Mouse (Mus musculus) Patski (cell line): ENCODE measurements at regions not wholly inside any gene's neighbourhood (a gene's known extent, or its start where the extent isn't known, plus 50 kb on each side); places are given as distances from the start of the nearest gene placed in this dataset.
A peak's percentile ranks its signal among the peaks of the same experiment; 100 is the strongest.

Experiments used
- ATAC-seq: fragments of 100-300 bp; one replicate; pipeline ENCODE4 v1.8.0; 2021
- CTCF ChIA-PET: fragments of 350-600 bp; sonication (Branson Sonifier 250); formaldehyde crosslinking; loops from one replicate; lab custom pipeline; 2022; ENCODE audit warnings: inconsistent platforms; lab: Charles Lee
- POLR2A ChIA-PET: fragments of 350-600 bp; sonication (Branson Sonifier 250); formaldehyde crosslinking; loops from one replicate; lab custom pipeline; 2022; ENCODE audit warnings: antibody characterized with exemption, inconsistent platforms; lab: Charles Lee
- DNase-seq: peaks from one replicate; pipeline ENCODE4 v3.0.0-alpha.2; 2011; ENCODE audit warnings: low read depth, low spot score
- H3K27me3 ChIP-seq: fragments of 371-371 bp; one replicate; pipeline ENCODE4 v1.5.1; 2021
- CTCF ChIP-seq: fragments of 100-300 bp; IDR thresholded peaks from one replicate; pipeline ENCODE4 v1.5.1; 2021
- in situ Hi-C: fragments of 300-500 bp; cut with MboI; formaldehyde crosslinking; loops from 3 replicates; pipeline ENCODE4 v1.11.1; 2018; ENCODE audit warnings: low pct_unique_long_range_greater_than_20kb, mixed read lengths

GRCm38 (mm10) chr2:108584799-108585198 is 695.7 kb upstream of the Kif18a start:
- in situ Hi-C loops, result no loop called here
- DNase-seq, result no peak
- ChIA-PET CTCF (interaction anchor here (0.6 to 1.5 kb wide), 3 partner anchors 9 to 953 kb away, joined by 3 to 4 read pairs (median 3); no protein-coding TSS in a partner anchor), POLR2A (no interaction called here)
- ATAC-seq, result no peak
- no peaks in the 10 kb centered on the region for H3K27me3 ChIP-seq
- no peak for TF ChIP-seq CTCF

- CTCF ChIA-PET, result interaction anchor here (0.8 kb wide), 1 partner anchor 10 kb away, joined by 4 read pairs; no protein-coding TSS in a partner anchor
- no peaks in the 10 kb centered on the region for H3K27me3 ChIP-seq
- peak; percentile 76 for ATAC-seq
- POLR2A ChIA-PET, result no interaction called here
- DNase-seq, result peak; percentile 65
- in situ Hi-C loops, result no loop called here
- TF ChIP-seq CTCF, result peak; percentile 1
Measured at GRCm38 (mm10) chr2:108593555-108593954, 687.0 kb upstream of the Kif18a start.

GRCm38 (mm10) chr2:108600346-108600745 is 680.2 kb upstream of the Kif18a start:
- H3K27me3 ChIP-seq, result no peaks in the 10 kb centered on the region
- TF ChIP-seq CTCF, result no peak
- no peak for ATAC-seq
- in situ Hi-C loops, result no loop called here
- no peak for DNase-seq
- ChIA-PET CTCF (no interaction called here), POLR2A (interaction anchor here (1.0 kb wide), 1 partner anchor 22 kb away, joined by 3 read pairs; no protein-coding TSS in a partner anchor)

- DNase-seq, result no peak
- in situ Hi-C loops, result no loop called here
- no peak for TF ChIP-seq CTCF
- CTCF ChIA-PET, result no interaction called here
- POLR2A ChIA-PET, result no interaction called here
- H3K27me3 ChIP-seq, result no peaks in the 10 kb centered on the region
- ATAC-seq, result no peak
Measured at GRCm38 (mm10) chr2:108619580-108619979, 661.0 kb upstream of the Kif18a start.

DNA sequence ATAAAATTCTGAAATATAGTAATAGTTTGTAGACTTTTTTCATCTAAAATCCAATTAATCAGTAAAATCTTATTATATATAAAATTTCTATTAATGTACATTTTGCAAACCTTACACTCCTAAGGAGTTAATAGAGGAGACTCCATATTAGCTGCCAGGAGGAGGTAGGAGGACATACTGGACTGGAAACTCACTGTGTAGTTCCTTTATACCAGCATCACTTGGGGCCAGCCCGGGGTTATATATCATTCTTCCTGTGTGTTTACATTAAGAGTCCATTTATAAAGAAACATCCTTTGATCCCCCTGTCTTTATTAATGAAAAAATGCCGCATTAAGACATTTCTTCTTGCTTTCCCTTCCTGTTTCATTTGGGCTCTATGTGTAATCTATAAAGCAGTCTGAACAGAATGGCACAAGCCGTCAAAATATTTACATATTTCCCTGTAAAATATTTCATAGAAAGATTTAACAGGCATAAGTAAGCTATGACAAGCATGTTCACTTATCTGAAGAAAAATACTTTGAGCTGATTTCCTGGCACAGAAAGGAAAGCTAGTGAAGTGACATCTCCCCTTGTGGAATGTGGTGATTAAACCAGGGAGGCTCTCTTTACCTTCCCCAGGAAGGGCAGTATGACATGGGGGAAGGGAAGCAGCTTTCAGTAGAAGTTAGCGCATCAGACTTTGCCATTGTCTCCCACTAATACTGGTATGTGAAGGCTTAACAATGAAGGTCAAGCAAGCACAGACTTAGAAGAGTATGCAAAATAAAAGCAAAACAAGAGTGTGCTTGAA is 658.0 kb upstream of the Kif18a start:
- H3K27me3 ChIP-seq, result no peaks in the 10 kb centered on the region
- peak; percentile 99 for ATAC-seq
- ChIA-PET POLR2A (interaction anchor here (1.5 kb wide), 1 partner anchor 22 kb away, joined by 3 read pairs; no protein-coding TSS in a partner anchor), CTCF (interaction anchor here (0.6 to 1.1 kb wide), 4 partner anchors 45 to 649 kb away, joined by 3 read pairs; no protein-coding TSS in a partner anchor)
- no peak for TF ChIP-seq CTCF
- DNase-seq, result peak; percentile 58
- in situ Hi-C loops, result no loop called here

DNA sequence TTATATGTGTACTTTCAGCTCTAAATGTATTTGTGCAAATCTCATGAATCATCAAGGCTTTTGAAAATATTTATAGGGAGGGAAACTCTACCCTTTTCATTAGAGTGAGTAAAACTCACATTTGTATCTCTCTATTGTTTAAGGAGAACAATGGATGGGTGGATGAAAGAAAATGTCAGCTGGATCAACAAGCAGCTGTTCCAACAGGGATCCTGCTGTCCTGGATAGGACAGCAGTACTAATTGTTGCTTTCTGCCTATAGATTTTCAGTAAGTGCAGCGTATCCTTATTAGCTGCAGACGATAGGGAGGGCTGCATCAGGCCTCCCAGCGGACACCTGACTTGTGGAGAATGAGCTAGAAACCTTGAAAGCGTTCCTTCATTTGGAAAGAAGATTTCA is 644.9 kb upstream of the Kif18a start:
- TF ChIP-seq CTCF, result no peak
- ATAC-seq (no peak), DNase-seq (no peak)
- in situ Hi-C loops, result no loop called here
- CTCF ChIA-PET, result interaction anchor here (1.1 kb wide), 1 partner anchor 49 kb away, joined by 3 read pairs; no protein-coding TSS in a partner anchor
- no peaks in the 10 kb centered on the region for H3K27me3 ChIP-seq
- POLR2A ChIA-PET, result no interaction called here

- DNase-seq (no peak), ATAC-seq (no peak)
- CTCF ChIA-PET, result no interaction called here
- no peaks in the 10 kb centered on the region for H3K27me3 ChIP-seq
- POLR2A ChIA-PET, result interaction anchor here (0.7 kb wide), 1 partner anchor 21 kb away, joined by 4 read pairs; no protein-coding TSS in a partner anchor
- in situ Hi-C loops, result no loop called here
- TF ChIP-seq CTCF, result no peak
Measured at GRCm38 (mm10) chr2:108660697-108661388, 619.7 kb upstream of the Kif18a start.

- ATAC-seq, result peak; percentile 98
- TF ChIP-seq CTCF, result no peak
- ChIA-PET CTCF (no interaction called here), POLR2A (no interaction called here)
- peak; percentile 81 for DNase-seq
- in situ Hi-C loops, result loop anchor here (25.0 kb wide), 2 partner anchors 609 to 859 kb away; partner anchors contain the start of genes Kif18a and Mettl15
- no peaks in the 10 kb centered on the region for H3K27me3 ChIP-seq
Measured at GRCm38 (mm10) chr2:108677777-108678380, 602.7 kb upstream of the Kif18a start.

DNA sequence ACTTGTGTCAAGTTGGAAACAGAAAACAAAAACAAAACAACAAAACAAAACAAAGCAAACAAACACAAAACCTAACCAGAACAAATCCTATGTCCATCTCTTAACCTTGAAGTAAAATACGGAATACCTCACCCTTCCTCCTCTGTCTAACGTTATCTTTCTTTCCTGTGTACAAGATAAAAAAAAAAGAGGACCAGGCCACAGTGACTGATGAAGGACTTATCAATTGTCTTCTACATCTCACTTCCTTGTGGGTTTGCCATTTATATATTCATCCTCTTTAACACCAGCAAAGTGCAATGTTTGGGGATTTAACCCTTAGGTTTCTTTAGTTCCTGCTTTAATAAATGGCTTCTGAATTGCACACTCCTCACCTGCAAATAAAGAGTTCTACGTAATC is 599.0 kb upstream of the Kif18a start:
- no peak for DNase-seq
- POLR2A ChIA-PET, result no interaction called here
- no peaks in the 10 kb centered on the region for H3K27me3 ChIP-seq
- no peak for TF ChIP-seq CTCF
- CTCF ChIA-PET, result interaction anchor here (1.3 kb wide), 1 partner anchor 39 kb away, joined by 3 read pairs; no protein-coding TSS in a partner anchor
- in situ Hi-C loops, result loop anchor here (25.0 kb wide), 2 partner anchors 606 to 856 kb away; partner anchors contain the start of genes Kif18a and Mettl15
- ATAC-seq, result no peak
